Mouse (Mus musculus): Measurements from ENCODE around the gene Vsig10. TPM values are rescaled to one million over a fixed set of nuclear protein-coding genes. Genes with fewer than 3 reads are reported as not detected.

Vsig10 gene
- polyA plus RNA-seq, 1 experiment from 2014 or later, result 2.5 TPM

Other genes starting within 250 kb of the Vsig10 start
- gene Suds3, start 203.0 kb upstream of the Vsig10 start, polyA plus RNA-seq (2014; fragmentation: Nextera tagmentation; extraction: Ambion mirVana), result 51.8 and 52.1 TPM in 2 replicates
- gene Taok3, start 199.0 kb upstream of the Vsig10 start, polyA plus RNA-seq (2014; fragmentation: Nextera tagmentation; extraction: Ambion mirVana), result 16.2 and 16.9 TPM in 2 replicates
- gene Pebp1, start 31.5 kb upstream of the Vsig10 start, polyA plus RNA-seq (2014; fragmentation: Nextera tagmentation; extraction: Ambion mirVana), result 881 and 979 TPM in 2 replicates
- gene Wsb2, start 38.2 kb downstream of the Vsig10 start, polyA plus RNA-seq (2014; fragmentation: Nextera tagmentation; extraction: Ambion mirVana), result 75.4 and 86.0 TPM in 2 replicates
- 117 and 123 TPM in 2 replicates for gene Rfc5, start 70.0 kb downstream of the Vsig10 start, polyA plus RNA-seq (2014; fragmentation: Nextera tagmentation; extraction: Ambion mirVana)
- 1.2 and 1.9 TPM in 2 replicates for gene Ksr2, start 94.9 kb downstream of the Vsig10 start, polyA plus RNA-seq (2014; fragmentation: Nextera tagmentation; extraction: Ambion mirVana)